Mouse (Mus musculus): ENCODE results near the gene Lpp. TPM values are rescaled to one million over a fixed set of nuclear protein-coding genes. Genes with fewer than 3 reads are reported as not detected.

The Lpp gene
- polyA plus RNA-seq, 1 experiment: 0.09 TPM

DNA sequence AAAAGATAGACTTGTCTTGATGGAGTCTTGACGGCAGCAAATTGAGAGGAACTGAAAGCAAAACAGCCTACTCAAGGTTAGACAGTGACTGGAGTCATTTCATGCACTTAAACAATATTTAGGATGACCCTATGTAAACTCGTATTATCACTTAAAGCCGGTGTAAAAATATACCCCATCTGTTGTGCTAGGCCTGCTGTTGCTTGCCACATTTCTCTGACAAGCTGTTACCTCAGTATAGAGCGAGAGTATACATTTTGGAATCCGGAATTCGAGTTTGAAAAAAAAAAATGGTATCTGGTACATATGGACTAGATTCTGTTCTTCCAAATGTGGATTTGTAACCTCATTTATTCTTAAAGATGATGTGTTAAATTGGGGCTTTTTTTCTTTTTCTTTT lies 416.5 kb downstream of the Lpp start:
- no peaks in the 10 kb centered on the region for H3K36me3 ChIP-seq (replicated peaks; ENCODE audit: low read length)
- no peaks in the 10 kb centered on the region for H3K27me3 ChIP-seq (replicated peaks)
- TF ChIP-seq GATA1 (IDR thresholded peaks at IDR 0.05; ENCODE audit: borderline replicate concordance, low read length) (no peak), FLI1 (IDR thresholded peaks at IDR 0.05; ENCODE audit: low read length) (no peak)
- no peaks in the 10 kb centered on the region for H3K9me3 ChIP-seq
- H3K4me1 ChIP-seq: no peaks in the 10 kb centered on the region
- no peak overlapping the region for H3K4me3 ChIP-seq (replicated peaks)

DNA sequence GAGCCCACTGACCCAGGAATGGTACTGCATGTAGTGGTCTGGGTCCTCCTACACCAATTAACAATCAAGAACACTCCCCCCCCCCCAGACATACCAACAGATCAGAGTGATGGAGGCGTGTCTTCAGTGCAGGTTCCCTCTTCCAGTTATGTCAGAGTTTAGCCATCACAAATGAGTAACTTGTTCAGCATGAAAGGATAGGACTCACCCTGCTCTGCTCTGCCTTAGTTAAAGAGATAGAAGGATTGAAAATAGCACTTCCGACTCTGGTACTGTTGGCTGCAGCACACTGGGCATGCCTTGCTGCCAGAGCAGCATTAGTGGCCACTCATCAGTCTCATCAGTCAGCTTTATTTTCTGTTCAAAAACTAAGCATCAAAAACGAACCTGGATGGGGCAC lies 423.3 kb downstream of the Lpp start:
- peaks cover 3% of the 10 kb centered on the region for H3K27me3 ChIP-seq (replicated peaks)
- no peak for TF ChIP-seq GATA1 (IDR thresholded peaks at IDR 0.05; ENCODE audit: borderline replicate concordance, low read length)
- no peaks in the 10 kb centered on the region for H3K36me3 ChIP-seq (replicated peaks; ENCODE audit: low read length)
- 0 out of 2 replicates have a peak, but pooled peaks cover 1% of the 10 kb centered on the region for H3K9me3 ChIP-seq
- H3K4me1 ChIP-seq: no peaks in the 10 kb centered on the region
- H3K4me3 ChIP-seq (replicated peaks): no peak overlapping the region

DNA sequence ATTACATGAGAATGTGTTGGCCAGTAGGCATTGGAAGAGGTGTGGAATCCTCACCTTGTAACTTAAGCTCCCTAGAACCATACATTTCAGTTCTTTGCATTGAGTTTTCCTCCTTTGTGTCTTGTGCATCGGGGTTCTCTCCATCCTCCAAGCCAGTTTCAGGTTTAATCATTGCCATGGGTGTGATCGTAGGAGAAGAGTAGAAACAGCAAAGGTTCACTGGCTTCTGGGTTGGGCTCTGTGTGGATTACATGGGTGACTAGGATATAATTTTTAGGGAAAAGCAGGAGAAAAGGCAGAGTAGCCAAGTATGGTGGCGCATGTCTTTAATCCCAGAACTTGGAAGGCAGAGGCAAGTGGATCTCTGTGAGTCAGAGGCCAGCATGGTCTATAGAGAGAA lies 424.1 kb downstream of the Lpp start:
- H3K9me3 ChIP-seq: peaks cover 8% of the 10 kb centered on the region; the same call in 1 of the 2 replicates
- no peak for TF ChIP-seq FLI1 (IDR thresholded peaks at IDR 0.05; ENCODE audit: low read length)
- no peak for TF ChIP-seq GATA1 (IDR thresholded peaks at IDR 0.05; ENCODE audit: borderline replicate concordance, low read length)
- H3K4me1 ChIP-seq: no peaks in the 10 kb centered on the region
- H3K4me3 ChIP-seq (replicated peaks): no peak overlapping the region
- H3K36me3 ChIP-seq (replicated peaks; ENCODE audit: low read length): no peaks in the 10 kb centered on the region
- H3K27me3 ChIP-seq (replicated peaks): peaks cover 6% of the 10 kb centered on the region

DNA sequence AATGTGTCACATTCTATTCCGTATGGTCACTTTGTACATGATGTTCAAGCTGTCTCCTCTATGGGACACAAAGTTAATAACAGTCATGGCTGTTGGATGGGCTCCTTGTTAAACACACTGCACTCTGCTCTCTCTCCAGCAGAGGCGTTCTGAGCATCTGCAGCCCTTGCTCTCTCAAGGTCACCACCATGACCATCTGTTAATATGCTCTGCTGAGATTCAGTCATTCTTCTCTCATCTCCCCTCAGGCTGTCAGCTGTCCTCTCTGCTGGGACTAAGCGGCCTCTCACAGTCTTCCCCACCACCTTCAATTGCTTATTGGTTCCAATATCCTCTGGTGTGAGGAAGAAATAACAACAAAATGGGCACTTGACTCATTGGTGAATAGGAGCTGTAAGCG lies 425.8 kb downstream of the Lpp start:
- H3K27me3 ChIP-seq (replicated peaks): peaks cover 6% of the 10 kb centered on the region
- H3K36me3 ChIP-seq (replicated peaks; ENCODE audit: low read length): no peaks in the 10 kb centered on the region
- H3K4me3 ChIP-seq (replicated peaks): no peak overlapping the region
- H3K4me1 ChIP-seq: no peaks in the 10 kb centered on the region
- H3K9me3 ChIP-seq: peaks cover 8% of the 10 kb centered on the region; the same call in 1 of the 2 replicates
- TF ChIP-seq GATA1 (IDR thresholded peaks at IDR 0.05; ENCODE audit: borderline replicate concordance, low read length): no peak
- TF ChIP-seq FLI1 (IDR thresholded peaks at IDR 0.05; ENCODE audit: low read length): no peak

DNA sequence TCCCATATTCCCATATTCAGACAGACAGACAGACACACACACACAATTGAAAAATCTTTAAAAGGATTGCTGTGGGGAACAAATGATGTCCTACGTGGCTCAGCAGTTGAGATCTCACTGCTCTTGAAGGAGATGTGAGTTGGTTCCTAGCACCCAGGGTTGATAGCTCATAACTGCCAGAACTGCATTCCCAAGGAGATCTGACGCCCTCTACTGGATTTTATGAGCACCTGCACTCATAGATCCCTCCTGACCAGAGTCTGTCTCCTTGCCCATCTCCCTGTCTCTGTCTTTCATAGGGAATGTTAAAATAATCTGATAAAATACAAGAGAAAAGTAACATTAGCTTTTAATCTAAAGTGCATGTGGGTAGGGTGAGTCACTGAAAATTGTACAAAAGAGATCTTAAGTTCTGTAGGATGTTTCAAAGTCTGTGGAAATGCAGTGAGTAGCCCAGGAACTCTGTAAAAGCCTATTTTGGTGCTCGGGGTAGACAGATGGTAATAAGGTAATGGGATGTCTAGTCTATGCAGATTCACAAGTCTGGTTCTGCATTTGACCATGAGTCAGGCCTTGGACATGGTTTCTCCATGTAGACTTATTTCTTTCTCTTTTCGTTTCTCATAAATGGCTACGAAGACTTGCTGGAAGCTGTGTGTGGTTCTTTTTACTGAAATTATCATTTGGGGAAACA lies 429.0 kb downstream of the Lpp start:
- peaks cover 8% of the 10 kb centered on the region; the same call in 1 of the 2 replicates for H3K9me3 ChIP-seq
- TF ChIP-seq GATA1 (IDR thresholded peaks at IDR 0.05; ENCODE audit: borderline replicate concordance, low read length): no peak
- TF ChIP-seq FLI1 (IDR thresholded peaks at IDR 0.05; ENCODE audit: low read length): no peak
- H3K4me3 ChIP-seq (replicated peaks): no peak overlapping the region
- H3K27me3 ChIP-seq (replicated peaks): peaks cover 9% of the 10 kb centered on the region
- H3K36me3 ChIP-seq (replicated peaks; ENCODE audit: low read length): no peaks in the 10 kb centered on the region
- peaks cover 15% of the 10 kb centered on the region for H3K4me1 ChIP-seq

GRCm38 (mm10) chr16:24822918-24823317 lies 429.6 kb downstream of the Lpp start:
- no peak overlapping the region for H3K4me3 ChIP-seq (replicated peaks)
- no peaks in the 10 kb centered on the region for H3K36me3 ChIP-seq (replicated peaks; ENCODE audit: low read length)
- peaks cover 12% of the 10 kb centered on the region for H3K27me3 ChIP-seq (replicated peaks)
- H3K4me1 ChIP-seq: peaks cover 16% of the 10 kb centered on the region
- TF ChIP-seq GATA1 (IDR thresholded peaks at IDR 0.05; ENCODE audit: borderline replicate concordance, low read length) (no peak), FLI1 (IDR thresholded peaks at IDR 0.05; ENCODE audit: low read length) (no peak)
- H3K9me3 ChIP-seq: peaks cover 8% of the 10 kb centered on the region; the same call in 1 of the 2 replicates

GRCm38 (mm10) chr16:24826390-24826789 lies 433.1 kb downstream of the Lpp start:
- peaks cover 8% of the 10 kb centered on the region; the same call in 1 of the 2 replicates for H3K9me3 ChIP-seq
- H3K36me3 ChIP-seq (replicated peaks; ENCODE audit: low read length): no peaks in the 10 kb centered on the region
- no peak overlapping the region for H3K4me3 ChIP-seq (replicated peaks)
- peaks cover 21% of the 10 kb centered on the region for H3K27me3 ChIP-seq (replicated peaks)
- H3K4me1 ChIP-seq: peaks cover 16% of the 10 kb centered on the region
- TF ChIP-seq GATA1 (IDR thresholded peaks at IDR 0.05; ENCODE audit: borderline replicate concordance, low read length) (no peak), FLI1 (IDR thresholded peaks at IDR 0.05; ENCODE audit: low read length) (no peak)

- Histone ChIP-seq H3K9me3 (no peaks in the 10 kb centered on the region), H3K4me1 (peaks cover 16% of the 10 kb centered on the region)
Observed at GRCm38 (mm10) chr16:24828207-24828803, 435.0 kb downstream of the Lpp start.

DNA sequence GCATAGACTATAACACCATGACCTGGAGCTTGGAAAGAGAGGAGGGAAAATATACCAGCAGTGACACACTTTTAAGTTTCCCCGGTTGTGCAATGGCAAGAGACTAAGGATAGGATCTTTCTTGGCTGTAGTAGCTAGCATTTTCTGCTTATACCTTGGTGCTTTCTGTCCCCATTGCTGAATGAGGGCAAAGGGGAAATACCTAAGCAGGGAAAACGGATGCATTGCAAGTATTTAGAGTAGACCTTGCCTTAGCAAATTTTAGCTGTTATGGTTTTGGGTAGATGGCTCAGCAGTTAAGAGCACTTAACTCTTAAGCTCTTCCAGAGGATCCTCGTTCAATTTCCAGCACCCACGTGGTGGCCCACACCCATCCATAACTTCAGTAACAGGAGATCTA lies 436.6 kb downstream of the Lpp start:
- peaks cover 17% of the 10 kb centered on the region for H3K27me3 ChIP-seq (replicated peaks)
- H3K4me1 ChIP-seq: peaks cover 16% of the 10 kb centered on the region
- no peak for TF ChIP-seq GATA1 (IDR thresholded peaks at IDR 0.05; ENCODE audit: borderline replicate concordance, low read length)
- no peak for TF ChIP-seq FLI1 (IDR thresholded peaks at IDR 0.05; ENCODE audit: low read length)
- H3K4me3 ChIP-seq (replicated peaks): no peak overlapping the region
- H3K9me3 ChIP-seq: no peaks in the 10 kb centered on the region
- H3K36me3 ChIP-seq (replicated peaks; ENCODE audit: low read length): no peaks in the 10 kb centered on the region

More at GRCm38 (mm10) chr16:24828207-24828803, 435.0 kb downstream of the Lpp start:
- TF ChIP-seq GATA1 (IDR thresholded peaks at IDR 0.05; ENCODE audit: borderline replicate concordance, low read length): no peak
- no peak for TF ChIP-seq FLI1 (IDR thresholded peaks at IDR 0.05; ENCODE audit: low read length)
- H3K36me3 ChIP-seq (replicated peaks; ENCODE audit: low read length): no peaks in the 10 kb centered on the region
- H3K27me3 ChIP-seq (replicated peaks): peaks cover 19% of the 10 kb centered on the region
- no peak overlapping the region for H3K4me3 ChIP-seq (replicated peaks)

DNA sequence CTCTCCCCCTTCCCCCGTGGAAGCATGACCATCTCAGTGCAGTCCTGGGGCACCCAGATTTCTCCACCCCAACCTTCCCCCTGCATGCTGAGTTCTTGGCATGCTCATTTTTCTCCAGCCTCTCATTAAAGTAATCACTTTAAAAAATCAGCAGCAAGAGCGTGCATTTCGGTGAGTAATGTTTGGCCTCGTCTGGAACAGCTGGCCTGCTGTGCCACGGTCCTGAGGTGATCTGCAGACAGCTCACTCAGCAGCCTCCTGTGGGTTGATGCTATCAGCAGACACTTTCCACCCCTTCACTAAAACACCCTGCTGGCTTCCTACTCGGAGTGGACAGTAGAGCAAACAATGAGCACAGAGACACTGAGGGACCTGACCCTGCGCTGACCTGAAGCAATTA lies 437.6 kb downstream of the Lpp start:
- TF ChIP-seq GATA1 (IDR thresholded peaks at IDR 0.05; ENCODE audit: borderline replicate concordance, low read length) (no peak), FLI1 (IDR thresholded peaks at IDR 0.05; ENCODE audit: low read length) (no peak)
- H3K9me3 ChIP-seq: no peaks in the 10 kb centered on the region
- no peaks in the 10 kb centered on the region for H3K36me3 ChIP-seq (replicated peaks; ENCODE audit: low read length)
- peaks cover 14% of the 10 kb centered on the region for H3K27me3 ChIP-seq (replicated peaks)
- no peak overlapping the region for H3K4me3 ChIP-seq (replicated peaks)
- peaks cover 16% of the 10 kb centered on the region for H3K4me1 ChIP-seq

Data from megakaryocyte, embryonic 14.5 days (primary cell).